Mouse (Mus musculus): ENCODE data around the gene Deaf1. TPM values are rescaled to one million over a fixed set of nuclear protein-coding genes. Genes with fewer than 3 reads are reported as not detected.

The Deaf1 gene
- polyA plus RNA-seq (2012; rRNA removed): 5.7 and 6.8 TPM in 2 replicates

DNA sequence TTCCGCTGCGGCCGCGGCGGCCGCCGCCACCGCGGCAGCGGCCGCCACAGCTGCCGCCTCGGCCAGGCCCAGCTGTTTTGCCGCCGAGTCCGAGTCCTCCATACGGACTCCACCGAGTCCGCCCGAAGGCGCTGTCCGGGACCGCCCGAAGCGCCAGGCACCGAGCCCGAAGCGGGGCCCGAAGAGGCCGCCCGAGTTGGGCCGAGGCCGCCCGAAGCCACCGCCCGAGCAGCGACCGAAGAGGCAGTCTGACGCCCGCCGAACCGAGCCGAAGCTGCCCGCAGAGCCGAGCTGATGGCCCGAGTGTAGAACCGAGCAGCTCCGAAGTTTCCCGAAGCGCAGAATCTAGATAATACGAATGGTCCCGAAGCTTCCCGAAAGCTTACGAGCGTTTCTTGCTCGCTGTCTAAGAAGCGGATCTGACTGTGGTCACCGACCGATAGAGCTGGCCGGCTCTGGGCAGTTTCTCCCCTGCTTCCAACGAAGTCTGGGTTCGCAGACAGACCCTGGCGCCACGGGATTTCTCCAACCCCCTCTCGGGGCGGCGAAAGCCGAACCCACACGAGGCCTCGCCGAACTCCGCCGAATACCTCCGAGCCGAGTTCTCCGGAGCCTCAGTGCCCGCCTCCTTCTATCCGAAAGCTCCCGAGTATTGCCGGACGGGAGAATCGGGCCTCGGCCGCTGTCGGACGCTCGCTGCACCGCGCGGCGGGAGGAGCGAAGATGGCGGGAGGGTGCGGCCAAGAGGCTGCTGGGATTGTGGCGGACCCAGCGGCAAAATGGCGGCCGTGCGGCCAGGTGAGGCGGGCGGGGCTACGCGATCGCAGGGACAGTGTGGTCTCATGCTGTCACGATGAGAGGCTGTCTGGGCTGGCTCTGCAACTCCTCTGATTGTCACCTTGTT is at the start of gene Deaf1, which contains the start of gene Tmem80:
Gene Deaf1, minus strand, starts transcription at position 222 of the 904 bp plus-strand sequence.
Gene Tmem80, plus strand, starts transcription at position 271 of the 904 bp plus-strand sequence.

DNA sequence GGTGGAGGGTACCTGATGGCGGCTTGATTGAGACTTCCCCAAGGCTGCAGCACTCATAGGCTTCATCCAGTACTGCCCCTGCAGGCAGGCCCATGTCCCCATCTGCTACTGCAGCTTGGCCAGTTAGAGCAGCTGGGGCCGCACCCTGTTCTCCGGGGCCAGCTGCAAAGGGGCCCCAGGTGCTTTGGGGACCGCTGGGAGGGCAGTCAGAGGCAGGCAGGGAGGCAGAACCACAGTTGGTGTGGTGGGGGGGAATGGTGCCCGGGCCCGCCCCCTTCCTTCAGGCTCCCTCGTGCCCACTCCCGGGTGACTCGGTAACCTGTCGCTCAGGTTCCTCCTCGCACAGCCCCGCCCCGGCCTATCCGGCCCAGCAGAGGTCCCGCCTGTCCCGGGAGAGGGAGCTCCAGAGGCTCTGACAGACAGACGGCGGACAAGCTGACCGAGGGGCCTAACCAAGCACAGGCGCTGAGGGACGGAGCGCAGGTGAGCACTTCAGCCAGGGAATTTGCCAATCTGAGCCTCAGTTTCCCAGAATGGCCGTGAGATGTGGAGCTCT is 11.2 kb upstream of the Deaf1 start, which contains the start of gene Eps8l2:
Gene Eps8l2, plus strand, starts transcription at position 305 of the 556 bp plus-strand sequence.

DNA sequence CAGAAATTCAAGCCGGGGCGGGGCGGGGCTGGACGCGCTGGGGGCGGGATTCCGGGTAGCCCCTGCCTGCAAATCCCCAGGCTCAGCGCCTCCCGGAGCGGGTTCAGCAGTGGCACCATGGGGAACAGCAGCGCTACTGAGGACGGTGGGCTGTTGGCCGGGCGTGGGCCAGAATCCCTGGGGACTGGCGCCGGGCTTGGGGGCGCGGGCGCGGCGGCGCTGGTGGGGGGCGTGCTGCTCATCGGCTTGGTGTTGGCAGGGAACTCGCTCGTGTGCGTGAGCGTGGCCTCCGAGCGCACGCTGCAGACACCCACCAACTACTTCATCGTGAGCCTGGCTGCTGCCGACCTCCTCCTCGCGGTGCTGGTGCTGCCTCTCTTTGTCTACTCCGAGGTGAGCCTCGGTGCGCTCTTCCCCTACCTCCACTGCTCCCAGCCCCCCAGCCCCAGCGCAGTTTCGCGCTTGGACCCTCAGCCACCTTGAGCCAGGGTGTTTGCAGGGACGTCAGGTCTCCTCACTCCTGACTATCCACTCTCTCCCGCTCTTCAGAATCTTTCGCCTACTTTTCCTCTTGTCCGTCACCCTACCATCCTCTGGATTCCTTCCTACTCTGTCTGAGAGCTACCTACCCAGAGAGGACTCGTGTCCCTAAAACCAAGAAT is 35.4 kb downstream of the Deaf1 start, which contains the start of gene Drd4:
Gene Drd4, plus strand, starts transcription at position 86 of the 662 bp plus-strand sequence.

DNA sequence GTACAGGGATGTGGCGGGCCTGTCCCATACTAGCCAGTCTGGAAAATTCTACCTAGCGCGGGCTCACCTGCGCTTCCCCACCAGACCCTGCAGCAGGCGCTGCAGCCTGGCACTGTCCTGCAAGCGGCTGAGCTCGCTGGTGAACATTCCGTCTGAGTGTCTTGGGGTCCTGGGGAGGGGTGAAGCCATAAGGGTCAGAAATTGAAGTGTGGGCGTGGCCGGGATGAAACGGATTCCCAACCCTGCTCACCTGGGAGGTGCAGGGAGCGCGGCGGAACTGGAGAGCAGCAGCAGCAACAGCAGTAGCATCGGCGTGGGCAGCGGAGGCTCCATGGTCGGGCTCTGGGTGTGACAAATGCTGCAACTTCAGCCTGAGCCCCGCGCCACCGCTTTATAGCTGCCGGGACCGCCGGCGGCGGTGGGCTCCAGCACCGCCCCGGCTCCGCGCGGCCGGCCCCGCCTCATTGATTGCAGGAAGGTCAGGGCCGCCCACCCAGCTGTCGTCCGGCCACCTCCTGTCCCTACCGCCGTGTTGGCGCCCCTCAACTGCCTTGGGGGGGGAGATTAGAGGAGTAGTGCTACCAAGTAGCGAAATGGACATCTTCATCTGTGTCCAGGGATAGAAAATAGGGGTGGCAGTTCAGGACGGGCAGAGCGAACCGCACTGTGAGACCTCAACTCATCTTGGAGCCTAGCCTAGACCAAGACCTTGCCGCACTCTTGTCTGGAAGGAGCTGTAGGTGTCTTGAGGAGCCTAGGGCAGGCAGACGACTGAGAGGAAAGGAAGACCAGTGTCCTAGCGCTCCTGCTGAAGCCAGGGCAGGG is 48.5 kb downstream of the Deaf1 start, which contains the start of gene Sct:
Gene Sct, minus strand, starts transcription at position 368 of the 825 bp plus-strand sequence.

DNA sequence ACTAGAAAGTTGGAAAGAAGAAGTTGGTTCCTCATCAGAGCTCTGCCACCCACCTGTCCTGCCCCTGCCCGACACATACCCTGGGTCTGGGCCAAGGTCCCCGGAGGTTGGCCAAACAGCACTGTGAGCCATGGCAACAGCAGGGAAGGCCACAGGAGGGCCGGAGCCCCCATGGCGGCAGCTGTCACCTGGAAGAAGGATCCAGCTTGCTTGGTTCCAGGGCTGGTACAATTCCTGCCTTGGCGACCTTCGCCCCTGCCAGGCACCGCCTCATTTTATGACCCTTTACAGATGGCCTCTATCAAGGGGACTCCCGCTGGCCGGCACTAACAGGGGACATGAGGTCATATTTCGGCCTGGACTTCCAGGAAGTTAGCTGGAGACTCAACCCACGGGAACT is 50.9 kb downstream of the Deaf1 start, which contains the start of gene Cdhr5:
Gene Cdhr5, minus strand, starts transcription at position 241 of the 400 bp plus-strand sequence.

DNA sequence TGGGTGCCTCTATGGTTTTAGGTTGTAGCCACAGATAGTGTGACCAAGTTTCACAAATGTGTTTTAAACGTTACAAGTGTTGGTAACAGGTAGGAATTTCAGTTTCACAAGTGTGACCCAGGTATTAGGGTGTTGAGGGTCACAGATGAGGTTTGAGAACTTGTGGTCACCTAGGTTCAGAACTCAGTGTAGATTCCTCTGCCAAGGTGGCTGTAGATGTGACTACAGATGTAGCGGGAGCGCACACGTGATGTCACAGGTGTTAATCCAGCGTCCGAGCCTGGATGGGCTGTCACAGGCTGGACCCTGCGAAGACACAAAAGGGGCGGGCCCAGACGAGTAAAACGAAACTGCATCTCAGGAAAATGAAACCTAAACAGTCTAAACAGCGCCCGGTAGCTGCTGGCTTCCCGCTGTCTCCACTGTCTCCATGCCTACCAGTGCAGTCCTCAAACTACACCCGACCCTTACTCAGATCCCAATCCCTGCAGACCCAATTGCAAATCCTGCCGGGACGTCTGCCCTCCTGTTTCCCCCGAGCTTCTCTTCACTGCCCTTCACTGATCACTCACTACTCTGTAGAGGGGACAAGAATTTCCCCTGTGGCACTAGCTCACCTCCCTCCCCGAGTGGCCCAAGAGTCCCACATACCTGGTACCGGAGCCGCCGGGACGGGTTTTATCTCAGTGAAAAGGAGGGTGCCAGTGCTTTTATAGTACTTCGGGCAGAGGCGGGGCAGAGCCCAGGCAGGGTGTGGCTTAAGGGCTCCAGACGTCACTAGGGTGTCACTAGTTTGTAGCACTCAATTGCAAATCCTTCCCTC is 61.5 kb downstream of the Deaf1 start, which contains the start of gene Irf7:
Gene Irf7, minus strand, starts transcription at position 743 of the 823 bp plus-strand sequence.

Other genes with a start within 250 kb of the Deaf1 start
- gene Pkp3, start 249.5 kb downstream of the Deaf1 start, polyA plus RNA-seq (2012; rRNA removed): 0.74 and 0.85 TPM in 2 replicates
- gene Sigirr, start 227.1 kb downstream of the Deaf1 start, polyA plus RNA-seq (2012; rRNA removed): 17.1 and 19.8 TPM in 2 replicates
- gene Ano9, start 209.9 kb downstream of the Deaf1 start, polyA plus RNA-seq (2012; rRNA removed): 7.8 and 10.3 TPM in 2 replicates
- 41.9 and 44.3 TPM in 2 replicates for gene Ptdss2, start 205.3 kb downstream of the Deaf1 start, polyA plus RNA-seq (2012; rRNA removed)
- gene Rnh1, start 154.8 kb downstream of the Deaf1 start, polyA plus RNA-seq (2012; rRNA removed): 45.4 and 45.9 TPM in 2 replicates
- 39.5 and 41.3 TPM in 2 replicates for gene Hras, start 133.7 kb downstream of the Deaf1 start, polyA plus RNA-seq (2012; rRNA removed)
- 3.1 and 3.4 TPM in 2 replicates for gene Lrrc56, start 133.5 kb downstream of the Deaf1 start, polyA plus RNA-seq (2012; rRNA removed)
- gene Lmntd2, start 113.6 kb downstream of the Deaf1 start, polyA plus RNA-seq (2012; rRNA removed): 2.5 and 2.6 TPM in 2 replicates
- gene Rassf7, start 111.8 kb downstream of the Deaf1 start, polyA plus RNA-seq (2012; rRNA removed): 29.2 and 33.5 TPM in 2 replicates
- 6.8 and 9.2 TPM in 2 replicates for gene Phrf1, start 98.9 kb downstream of the Deaf1 start, polyA plus RNA-seq (2012; rRNA removed)
- 54.2 and 82.1 TPM in 2 replicates for gene Irf7, start 61.2 kb downstream of the Deaf1 start, polyA plus RNA-seq (2012; rRNA removed)
- gene Cdhr5, start 50.9 kb downstream of the Deaf1 start, polyA plus RNA-seq (2012; rRNA removed): 0.13 and 0.29 TPM in 2 replicates
- 0.12 and 0.37 TPM in 2 replicates for gene Sct, start 48.6 kb downstream of the Deaf1 start, polyA plus RNA-seq (2012; rRNA removed)
- not detected in 2 replicates for gene Drd4, start 35.7 kb downstream of the Deaf1 start, polyA plus RNA-seq (2012; rRNA removed)
- gene Tmem80, start within 50 bp of the Deaf1 start, polyA plus RNA-seq (2012; rRNA removed): 11.9 and 13.7 TPM in 2 replicates
- gene Eps8l2, start 11.2 kb upstream of the Deaf1 start, polyA plus RNA-seq (2012; rRNA removed): 35.8 and 50.7 TPM in 2 replicates
- 174 and 190 TPM in 2 replicates for gene Taldo1, start 64.5 kb upstream of the Deaf1 start, polyA plus RNA-seq (2012; rRNA removed)
- gene Gatd1, start 86.4 kb upstream of the Deaf1 start, polyA plus RNA-seq (2012; rRNA removed): 16.5 and 18.5 TPM in 2 replicates
- 0.02 TPM in 2 replicates for gene Cend1, start 101.8 kb upstream of the Deaf1 start, polyA plus RNA-seq (2012; rRNA removed)
- 25.7 and 31.3 TPM in 2 replicates for gene Slc25a22, start 110.2 kb upstream of the Deaf1 start, polyA plus RNA-seq (2012; rRNA removed)
- gene Pidd1, start 116.3 kb upstream of the Deaf1 start, polyA plus RNA-seq (2012; rRNA removed): 7.1 and 7.3 TPM in 2 replicates
- gene Rplp2, start 119.7 kb upstream of the Deaf1 start, polyA plus RNA-seq (2012; rRNA removed): 451 and 526 TPM in 2 replicates
- 15.9 and 16.9 TPM in 2 replicates for gene Pnpla2, start 127.5 kb upstream of the Deaf1 start, polyA plus RNA-seq (2012; rRNA removed)
- gene Cracr2b, start 133.4 kb upstream of the Deaf1 start, polyA plus RNA-seq (2012; rRNA removed): 4.1 and 4.5 TPM in 2 replicates
- gene Cd151, start 139.7 kb upstream of the Deaf1 start, polyA plus RNA-seq (2012; rRNA removed): 27.6 and 30.3 TPM in 2 replicates
- 14.7 and 16.5 TPM in 2 replicates for gene Polr2l, start 147.4 kb upstream of the Deaf1 start, polyA plus RNA-seq (2012; rRNA removed)
- 43.8 and 59.1 TPM in 2 replicates for gene Tspan4, start 147.6 kb upstream of the Deaf1 start, polyA plus RNA-seq (2012; rRNA removed)
- gene Chid1, start 212.2 kb upstream of the Deaf1 start, polyA plus RNA-seq (2012; rRNA removed): 14.0 and 15.5 TPM in 2 replicates
- gene Ap2a2, start 234.5 kb upstream of the Deaf1 start, polyA plus RNA-seq (2012; rRNA removed): 18.5 and 19.7 TPM in 2 replicates